Mouse (Mus musculus) adrenal gland, postnatal 10 days (tissue): Measurements from ENCODE around the gene Cmtm3. TPM values are rescaled to one million over a fixed set of nuclear protein-coding genes. Genes with fewer than 3 reads are reported as not detected.

Experiments used
- DNase-seq: peaks from one replicate; pipeline ENCODE4 v3.0.0; 2021; ENCODE audit warnings: mixed read lengths
- total RNA-seq, 2 experiments: library from RNA; stranded (reverse); gene quantifications; 2 replicates each; pipeline ENCODE4 v1.2.3; 2021

The Cmtm3 gene
- total RNA-seq, 2 experiments from 2014 or later = 64.5 to 68.2 TPM

- peak; percentile 38 for DNase-seq
Observed at GRCm38 (mm10) chr8:104383296-104383695, 44.1 kb downstream of the Cmtm3 start.

GRCm38 (mm10) chr8:104383977-104384376, 44.8 kb downstream of the Cmtm3 start:
- DNase-seq = peak; percentile 64

- DNase-seq = no peak
Observed at GRCm38 (mm10) chr8:104386693-104387092, 47.5 kb downstream of the Cmtm3 start.

- DNase-seq = no peak
Observed at GRCm38 (mm10) chr8:104387501-104387900, 48.3 kb downstream of the Cmtm3 start.

GRCm38 (mm10) chr8:104387980-104388379, 48.8 kb downstream of the Cmtm3 start:
- peak; percentile 76 for DNase-seq

GRCm38 (mm10) chr8:104390245-104390644, 51.0 kb downstream of the Cmtm3 start:
- DNase-seq = no peak

DNA sequence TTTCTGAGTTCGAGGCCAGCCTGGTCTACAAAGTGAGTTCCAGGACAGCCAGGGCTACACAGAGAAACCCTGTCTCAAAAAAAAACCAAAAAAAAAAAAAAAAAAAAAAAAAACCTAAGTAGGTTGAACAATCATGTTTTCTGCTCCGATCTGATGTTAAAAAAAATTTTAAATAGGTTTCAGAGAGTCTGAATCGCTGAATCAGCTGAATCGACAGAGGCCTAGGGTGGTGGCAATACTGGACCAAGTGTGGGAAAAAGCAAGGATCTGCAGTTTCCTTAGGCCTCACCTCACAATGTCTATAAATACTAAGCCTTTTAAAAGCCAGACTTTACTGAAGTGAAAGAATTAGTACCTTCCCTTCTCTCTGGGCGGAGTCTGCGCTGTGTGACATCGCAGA, 53.9 kb downstream of the Cmtm3 start:
- DNase-seq = no peak

DNA sequence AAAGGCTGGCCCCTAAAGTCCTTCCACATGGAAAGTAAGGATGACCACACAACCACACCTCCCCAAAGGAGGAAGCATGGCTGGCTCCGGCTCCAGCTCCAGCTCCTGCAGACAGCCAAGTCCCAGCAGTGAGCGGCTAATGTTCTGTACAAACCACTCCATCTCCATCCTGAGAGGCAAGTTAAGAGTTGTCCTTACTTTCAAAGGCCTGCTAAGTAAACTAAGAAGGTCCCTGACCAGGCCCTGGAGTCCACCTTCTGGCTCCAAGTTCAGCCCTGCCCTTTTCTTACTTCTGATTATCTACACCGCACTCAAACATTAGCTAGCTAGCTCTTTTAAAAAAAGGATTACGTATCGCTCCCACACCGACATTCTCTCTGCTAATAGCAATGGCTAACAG, 54.6 kb downstream of the Cmtm3 start:
- no peak for DNase-seq

DNA sequence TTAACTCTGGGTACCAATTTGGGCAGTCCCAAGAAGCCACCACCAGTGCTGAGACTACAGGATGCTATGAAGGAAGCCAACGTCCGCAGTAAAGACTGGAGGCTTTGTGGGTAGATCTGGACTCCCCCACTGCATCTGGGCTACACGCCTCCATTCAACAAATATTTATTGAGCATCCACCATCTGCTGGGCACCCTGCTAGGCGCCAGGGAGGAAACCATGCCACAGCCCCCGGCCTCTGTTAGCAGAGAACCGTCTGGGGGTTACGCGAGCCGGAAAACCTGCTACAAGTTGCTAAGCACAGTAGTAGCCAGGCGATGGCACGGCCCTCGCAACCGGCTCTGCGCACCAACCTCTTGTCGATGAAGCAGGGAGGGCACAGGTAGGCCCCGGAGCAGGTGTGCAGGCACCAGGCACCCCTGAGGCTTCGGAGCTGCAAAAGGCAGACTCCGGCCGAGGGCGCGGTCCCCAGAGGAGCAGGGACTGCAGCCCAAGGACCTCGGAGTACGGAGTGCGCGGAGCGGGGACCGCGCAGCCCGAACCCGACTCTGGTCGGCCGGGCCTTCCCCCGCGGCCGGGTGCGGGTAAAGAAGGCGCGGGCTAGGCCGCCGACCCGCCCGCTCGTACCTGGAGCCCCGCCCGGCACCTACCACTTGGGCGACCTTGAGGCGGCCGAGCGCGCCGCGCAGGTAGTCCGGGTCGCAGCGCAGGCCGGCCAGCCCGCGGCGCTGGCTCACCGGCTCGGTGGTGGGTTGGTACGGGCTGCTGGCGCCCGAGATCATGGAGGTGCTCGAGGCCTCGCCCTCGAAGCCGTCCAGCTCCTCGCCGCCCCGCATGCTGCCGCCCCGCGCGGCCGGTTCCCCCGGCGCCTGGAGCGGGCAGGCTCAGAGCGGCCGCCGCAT, 55.8 kb downstream of the Cmtm3 start:
- peak; percentile 60 for DNase-seq

DNA sequence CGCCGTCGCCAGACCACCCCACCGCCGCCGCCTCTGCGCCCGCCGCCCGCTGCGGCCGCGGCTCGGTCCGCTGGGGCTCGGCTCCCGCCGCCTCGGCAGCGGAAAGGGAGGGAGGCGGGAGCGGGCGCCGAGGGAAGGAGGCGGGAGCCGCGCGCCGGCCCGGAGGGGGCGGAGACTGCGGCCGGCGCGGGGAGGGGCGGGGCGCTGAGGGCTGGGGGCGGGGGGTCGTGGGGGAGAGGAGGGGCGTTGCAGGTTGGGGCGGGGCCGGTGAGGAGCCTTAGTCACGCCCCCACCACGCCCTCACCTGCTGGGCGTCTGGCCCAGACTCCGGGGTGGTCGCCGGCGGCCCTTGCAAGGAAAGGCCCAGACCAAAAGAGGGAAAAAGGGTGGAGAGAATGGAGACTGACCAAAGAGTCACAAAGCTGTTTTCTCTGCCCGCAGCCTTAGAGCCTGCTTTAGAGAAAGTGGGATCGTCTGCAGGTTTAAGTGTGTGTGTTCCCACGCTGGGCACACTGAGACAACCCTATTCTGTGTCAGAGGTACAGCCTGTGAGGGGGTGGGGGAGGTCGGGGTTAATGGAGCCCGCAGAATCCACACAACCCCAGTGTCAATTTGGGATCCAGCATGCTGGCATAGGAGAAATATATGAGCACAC, 56.6 kb downstream of the Cmtm3 start, which contains the start of gene Cmtm4:
Cmtm4 (minus strand) TSS at position 105 of the 655 bp plus-strand sequence.
- peak; percentile 85 for DNase-seq

Other genes with a start within 250 kb of the Cmtm3 start
- 100 to 1,000 TPM; 161 to 189 TPM for gene Cdh5, start 237.8 kb upstream of the Cmtm3 start, total RNA-seq
- gene Bean1, start 169.0 kb upstream of the Cmtm3 start, total RNA-seq = 1 to 10 TPM; 4.5 to 5.7 TPM
- gene Tk2, start 90.9 kb upstream of the Cmtm3 start, total RNA-seq = 10 to 100 TPM; 43.2 to 44.6 TPM
- gene Cklf, start 88.5 kb upstream of the Cmtm3 start, total RNA-seq = 10 to 100 TPM; 45.5 to 67.3 TPM
- not detected for gene Cmtm2a, start 46.2 kb upstream of the Cmtm3 start, total RNA-seq
- gene Gm45711, start 29.3 kb upstream of the Cmtm3 start, total RNA-seq = not detected
- under 1 TPM in 1 of 2 experiments, not detected in 1; 0.12 TPM for gene Cmtm1, start 29.3 kb upstream of the Cmtm3 start, total RNA-seq
- gene Gm11020, start 17.8 kb upstream of the Cmtm3 start, total RNA-seq = not detected
- not detected for gene Cmtm2b, start 17.2 kb upstream of the Cmtm3 start, total RNA-seq
- 10 to 100 TPM; 35.4 to 37.8 TPM for gene Cmtm4, start 56.4 kb downstream of the Cmtm3 start, total RNA-seq
- 100 to 1,000 TPM; 108 to 128 TPM for gene Dync1li2, start 103.6 kb downstream of the Cmtm3 start, total RNA-seq
- gene Terb1, start 170.5 kb downstream of the Cmtm3 start, total RNA-seq = under 1 TPM; 0.09 to 0.12 TPM
- 10 to 100 TPM; 30.4 to 35.0 TPM for gene Nae1, start 195.2 kb downstream of the Cmtm3 start, total RNA-seq
- gene Car7, start 195.3 kb downstream of the Cmtm3 start, total RNA-seq = 1 to 10 TPM; 3.0 to 3.2 TPM